In genomic region chr3:133965322-133965721, GRCm38 (mm10) we compare ENCODE assay signal across 22 mouse cellular contexts.
"Had no signal": no experiment of that assay in that cellular context is flagged by ENCODE, and none has a peak within 500 bp of the region (broad histone marks: within the 10 kb centered on the region; RNA-seq: fewer than 3 reads in every experiment).

No protein-coding gene starts in this region.

- DNase-seq: heart, postnatal 10 days; heart, postnatal 14 days; heart, postnatal 36 days; heart, postnatal 4 days; kidney, adult 11 months; kidney, adult 18-20 months; kidney, adult 2 months; kidney, adult 8-10 months; kidney, adult 9 months; kidney, postnatal 10 days; kidney, postnatal 14 days; kidney, postnatal 25 days; kidney, postnatal 36 days; kidney, postnatal 4 days; layer of hippocampus, adult 9-11 months; layer of hippocampus, postnatal 36 days had no signal

- ATAC-seq: hindbrain, embryonic 16.5 days; hindbrain, postnatal 0 days; inflammation-experienced regulatory T-cells, adult 6 months; intestine, embryonic 15.5 days; intestine, embryonic 16.5 days; intestine, postnatal 0 days had no signal
